Mouse (Mus musculus): ENCODE data around the gene Pbx2. TPM values are rescaled to one million over a fixed set of nuclear protein-coding genes. Genes with fewer than 3 reads are reported as not detected.

Gene Pbx2
- polyA plus RNA-seq, 1 experiment from 2014 or later, result 10.2 TPM

DNA sequence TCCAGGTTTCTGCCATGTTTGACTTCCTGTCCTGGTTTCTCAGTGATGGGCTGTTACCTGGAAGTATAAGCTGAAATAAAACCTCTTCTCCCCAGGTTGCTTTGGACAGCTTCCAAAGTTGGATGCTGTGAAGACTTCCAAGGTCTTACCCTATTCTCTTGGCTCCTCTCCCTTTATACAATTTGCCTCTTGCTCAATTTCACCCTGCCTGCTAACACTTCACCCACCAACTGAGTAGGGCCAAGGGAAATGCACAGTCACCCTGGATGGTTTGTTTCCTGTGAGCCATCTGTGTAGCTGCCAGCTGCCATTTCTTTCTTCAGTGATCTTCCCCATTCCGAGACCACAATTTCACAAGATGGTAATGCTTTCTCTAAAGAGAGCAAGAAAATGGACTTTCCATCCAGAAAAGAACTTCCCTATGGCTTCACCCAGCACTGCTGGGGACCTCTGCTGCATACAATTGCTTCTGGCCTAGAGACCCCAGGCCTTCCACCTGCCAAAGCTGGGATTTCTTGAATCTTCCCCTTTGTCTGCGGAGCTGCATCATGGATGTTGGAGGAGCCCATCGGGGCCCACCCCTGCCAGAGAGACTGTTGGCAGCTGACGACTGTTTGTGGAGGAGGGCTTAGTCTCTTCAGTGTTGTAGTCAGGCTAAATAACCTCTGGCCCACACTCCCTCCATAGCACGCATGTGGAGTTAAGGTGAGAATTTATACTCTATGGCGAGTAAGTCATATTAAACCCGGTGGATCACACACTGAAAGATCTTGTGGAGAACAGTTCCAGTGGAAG, 48.6 kb downstream of the Pbx2 start:
- H3K4me2 ChIP-seq, result no peak overlapping the region
- H3K27me3 ChIP-seq, result peaks cover 4% of the 10 kb centered on the region; the same call in 1 of the 2 replicates
- no peaks in the 10 kb centered on the region for H3K36me3 ChIP-seq
- H3K4me3 ChIP-seq, result no peak overlapping the region
- H3K4me1 ChIP-seq (replicated peaks), result peaks cover 21% of the 10 kb centered on the region
- no peak overlapping the region for H3K9ac ChIP-seq
- H3K9me3 ChIP-seq, result no peaks in the 10 kb centered on the region
- no peak for ATAC-seq (ENCODE audit: low read depth)
- 87% methylated on average over 7 of the region's 7 CpGs for WGBS
- no peak overlapping the region for H3K27ac ChIP-seq (replicated peaks)

DNA sequence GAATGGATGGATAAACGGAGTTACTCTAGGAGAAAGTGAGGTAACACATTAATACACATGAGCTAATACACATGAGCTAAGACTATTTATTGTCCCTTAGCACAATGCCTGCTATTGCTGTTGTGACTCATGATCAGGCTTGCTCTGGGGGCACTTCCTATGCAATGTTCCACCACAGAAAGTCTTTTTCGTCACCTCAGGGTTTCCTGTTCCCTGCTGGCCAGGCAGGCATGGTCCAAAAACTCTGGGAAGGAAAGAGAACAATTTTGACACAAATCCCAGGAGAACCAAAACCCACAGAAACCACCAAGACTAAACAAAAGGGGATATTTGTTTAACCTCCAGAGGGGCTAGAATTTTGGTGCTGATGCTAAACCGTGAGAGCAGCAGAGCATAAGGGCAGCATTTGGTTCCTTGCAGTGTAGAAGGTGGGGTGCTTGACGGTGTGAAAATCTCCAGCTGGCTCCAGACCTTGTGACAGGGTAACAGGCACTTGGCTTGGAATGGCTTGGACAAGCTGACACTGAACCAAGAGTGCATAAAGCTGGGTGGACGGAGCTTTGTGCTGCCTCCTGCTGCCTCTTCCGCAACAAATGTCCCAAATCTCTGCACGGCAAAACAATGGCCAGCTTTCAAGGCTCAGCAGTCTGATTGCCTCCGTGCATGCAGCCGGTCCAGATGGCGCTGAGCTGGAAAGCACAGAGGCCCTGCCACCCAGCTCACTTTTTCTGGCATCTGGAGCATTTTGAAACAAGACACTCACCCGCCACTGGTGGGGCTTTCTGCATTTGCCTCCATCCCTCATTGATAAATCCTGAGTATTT, 49.9 kb downstream of the Pbx2 start:
- peak overlapping the region; percentile 31; the same call in 1 of the 2 replicates for H3K9ac ChIP-seq
- H3K4me1 ChIP-seq (replicated peaks), result peaks cover 33% of the 10 kb centered on the region
- no peaks in the 10 kb centered on the region for H3K9me3 ChIP-seq
- no peak overlapping the region for H3K4me2 ChIP-seq
- no peak overlapping the region for H3K4me3 ChIP-seq
- 15% methylated on average over 11 of the region's 11 CpGs for WGBS
- peak overlapping the region; percentile 74 for H3K27ac ChIP-seq (replicated peaks)
- peaks cover 4% of the 10 kb centered on the region; the same call in 1 of the 2 replicates for H3K27me3 ChIP-seq
- H3K36me3 ChIP-seq, result no peaks in the 10 kb centered on the region
- ATAC-seq (ENCODE audit: low read depth), result no peak

DNA sequence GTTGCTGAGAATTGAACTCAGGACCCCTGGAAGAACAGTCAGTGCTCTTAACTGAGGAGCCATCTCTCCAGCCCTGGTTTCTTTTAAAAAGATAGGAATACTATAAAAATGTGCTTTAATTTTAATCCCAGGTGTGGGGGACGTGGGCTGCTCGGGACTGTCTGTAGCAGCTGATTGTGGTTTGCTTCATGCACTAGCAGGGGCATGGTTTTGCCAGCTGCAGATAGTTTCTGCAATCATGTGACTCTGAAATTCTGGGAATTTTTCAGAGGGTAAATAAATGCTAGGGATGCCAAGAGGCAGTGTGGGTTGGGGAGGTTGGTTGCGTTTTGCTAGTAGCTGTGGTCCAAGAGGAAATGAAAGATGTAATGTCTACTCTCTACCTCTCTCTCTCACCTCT, 50.9 kb downstream of the Pbx2 start:
- Histone ChIP-seq H3K36me3 (no peaks in the 10 kb centered on the region), H3K27ac (replicated peaks) (peak overlapping the region; percentile 74; the same call in 1 of the 2 replicates), H3K4me3 (no peak overlapping the region), H3K9me3 (no peaks in the 10 kb centered on the region), H3K4me2 (no peak overlapping the region), H3K9ac (no peak overlapping the region), H3K4me1 (replicated peaks) (peaks cover 40% of the 10 kb centered on the region), H3K27me3 (peaks cover under 1% of the 10 kb centered on the region; the same call in 1 of the 2 replicates)
- WGBS, result 85% methylated on average over 3 of the region's 3 CpGs
- no peak for ATAC-seq (ENCODE audit: low read depth)

DNA sequence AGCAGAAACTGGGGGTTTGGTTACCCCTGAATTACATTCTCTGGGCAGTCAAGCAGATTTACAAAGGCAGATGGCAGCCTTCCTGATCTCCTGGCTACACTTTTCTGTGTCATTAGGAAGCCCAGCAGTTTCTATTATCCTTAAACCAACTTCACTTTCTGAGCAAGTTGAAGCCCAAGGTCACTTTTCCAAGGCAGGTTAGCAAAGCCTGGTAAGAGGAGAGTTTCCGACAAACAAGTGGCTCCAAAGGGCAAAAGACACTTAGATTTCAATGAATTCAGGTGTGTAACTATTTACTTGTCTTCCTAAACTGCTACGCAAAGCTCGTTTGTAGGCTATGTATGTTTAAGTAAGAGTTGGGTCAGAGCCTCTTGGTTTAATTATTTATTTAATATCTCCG, 52.3 kb downstream of the Pbx2 start:
- Histone ChIP-seq H3K4me1 (replicated peaks) (peaks cover 49% of the 10 kb centered on the region), H3K27ac (replicated peaks) (no peak overlapping the region), H3K27me3 (no peaks in the 10 kb centered on the region), H3K36me3 (no peaks in the 10 kb centered on the region), H3K4me2 (no peak overlapping the region), H3K4me3 (no peak overlapping the region), H3K9me3 (no peaks in the 10 kb centered on the region), H3K9ac (no peak overlapping the region)
- WGBS, result 83% methylated on average over 4 of the region's 4 CpGs
- ATAC-seq (ENCODE audit: low read depth), result no peak

DNA sequence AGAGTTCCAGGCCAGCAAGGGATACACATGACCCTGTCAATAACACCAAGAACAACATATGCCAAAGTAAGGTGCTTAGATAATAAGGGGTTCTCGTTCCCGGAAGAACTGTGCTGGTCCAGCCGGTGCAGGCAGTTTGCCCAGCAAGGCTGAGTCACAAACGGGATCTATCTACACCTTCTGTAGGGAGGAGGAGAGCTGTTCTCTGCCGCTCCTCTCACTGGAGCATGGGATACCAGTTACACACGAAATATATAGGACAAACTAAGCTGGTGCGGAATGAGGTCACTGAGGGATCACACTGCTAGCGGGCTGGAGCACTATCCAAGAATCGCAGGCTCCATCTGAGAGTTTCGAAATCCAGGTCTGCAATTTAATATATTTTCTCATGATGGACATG, 52.9 kb downstream of the Pbx2 start:
- 83% methylated on average over 10 of the region's 10 CpGs for WGBS
- H3K36me3 ChIP-seq, result peaks cover 2% of the 10 kb centered on the region; the same call in 1 of the 2 replicates
- H3K4me1 ChIP-seq (replicated peaks), result peaks cover 52% of the 10 kb centered on the region
- no peaks in the 10 kb centered on the region for H3K27me3 ChIP-seq
- H3K4me3 ChIP-seq, result no peak overlapping the region
- no peak overlapping the region for H3K4me2 ChIP-seq
- H3K27ac ChIP-seq (replicated peaks), result no peak overlapping the region
- no peaks in the 10 kb centered on the region for H3K9me3 ChIP-seq
- H3K9ac ChIP-seq, result 0 out of 2 replicates have a peak overlapping the region, but pooled peaks have one; percentile 17
- ATAC-seq (ENCODE audit: low read depth), result no peak

DNA sequence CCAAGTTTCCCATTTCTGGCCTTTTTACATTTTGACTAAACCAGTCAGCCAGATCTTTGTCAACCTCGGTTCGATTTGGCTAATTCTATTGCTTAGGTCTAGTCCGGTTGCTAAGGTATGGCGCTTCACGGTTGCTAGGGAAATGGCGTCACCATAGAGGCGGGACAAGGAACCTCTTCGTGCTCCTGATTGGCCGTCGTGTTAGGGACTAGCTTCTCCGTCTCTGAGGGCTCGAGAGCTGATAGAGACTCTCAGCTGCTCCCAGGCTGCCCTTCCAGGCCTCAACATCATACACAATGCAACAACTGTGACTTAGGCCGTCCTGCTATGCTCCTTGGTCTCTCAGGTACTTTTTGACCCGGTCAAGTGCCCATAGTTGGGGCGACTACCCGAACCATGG, 53.5 kb downstream of the Pbx2 start, which contains the start of gene Fkbpl:
Gene Fkbpl (plus strand): TSS at position 157 of the 400 bp plus-strand sequence.
- no peaks in the 10 kb centered on the region for H3K9me3 ChIP-seq
- H3K27me3 ChIP-seq, result no peaks in the 10 kb centered on the region
- under 1% methylated on average over 16 of the region's 16 CpGs for WGBS
- peak within 1 kb of the TSS; percentile 54 for H3K4me3 ChIP-seq
- H3K27ac ChIP-seq (replicated peaks), result peak within 1 kb of the TSS; percentile 70
- peak within 1 kb of the TSS; percentile 75 for H3K9ac ChIP-seq
- ATAC-seq (ENCODE audit: low read depth), result peak; percentile 67
- H3K4me2 ChIP-seq, result peak within 1 kb of the TSS; percentile 65
- H3K4me1 ChIP-seq (replicated peaks), result peaks cover 52% of the 10 kb centered on the region
- H3K36me3 ChIP-seq, result peaks cover 8% of the 10 kb centered on the region

DNA sequence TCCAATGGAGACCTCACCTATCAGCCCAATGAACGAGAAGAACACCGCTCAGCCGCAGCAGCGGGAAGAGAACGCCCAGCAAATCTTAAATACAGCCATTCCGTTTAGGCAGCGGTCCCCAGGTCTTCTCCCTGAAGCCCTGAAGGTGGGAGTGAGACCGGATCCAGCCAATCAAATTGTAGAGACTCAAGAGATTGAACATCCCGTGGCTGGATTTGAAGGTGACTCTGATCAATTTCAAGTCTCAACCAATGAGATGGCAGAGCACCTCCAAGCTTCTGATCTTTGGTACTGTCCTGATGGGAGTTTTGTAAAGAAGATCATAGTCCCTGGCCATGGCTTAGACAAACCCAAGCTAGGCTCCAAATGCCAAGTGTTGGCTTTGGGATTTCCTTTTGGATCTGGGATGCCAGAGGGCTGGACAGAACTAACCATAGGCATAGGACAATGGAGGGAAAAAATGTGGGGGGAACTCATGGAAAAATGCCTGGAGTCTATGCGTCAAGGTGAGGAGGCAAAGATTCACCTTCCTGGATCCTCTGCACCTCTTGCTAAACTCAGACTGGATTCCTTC, 54.3 kb downstream of the Pbx2 start:
- 42% methylated on average over 10 of the region's 10 CpGs for WGBS
- Histone ChIP-seq H3K27ac (replicated peaks) (peak overlapping the region; percentile 70), H3K27me3 (no peaks in the 10 kb centered on the region)

DNA sequence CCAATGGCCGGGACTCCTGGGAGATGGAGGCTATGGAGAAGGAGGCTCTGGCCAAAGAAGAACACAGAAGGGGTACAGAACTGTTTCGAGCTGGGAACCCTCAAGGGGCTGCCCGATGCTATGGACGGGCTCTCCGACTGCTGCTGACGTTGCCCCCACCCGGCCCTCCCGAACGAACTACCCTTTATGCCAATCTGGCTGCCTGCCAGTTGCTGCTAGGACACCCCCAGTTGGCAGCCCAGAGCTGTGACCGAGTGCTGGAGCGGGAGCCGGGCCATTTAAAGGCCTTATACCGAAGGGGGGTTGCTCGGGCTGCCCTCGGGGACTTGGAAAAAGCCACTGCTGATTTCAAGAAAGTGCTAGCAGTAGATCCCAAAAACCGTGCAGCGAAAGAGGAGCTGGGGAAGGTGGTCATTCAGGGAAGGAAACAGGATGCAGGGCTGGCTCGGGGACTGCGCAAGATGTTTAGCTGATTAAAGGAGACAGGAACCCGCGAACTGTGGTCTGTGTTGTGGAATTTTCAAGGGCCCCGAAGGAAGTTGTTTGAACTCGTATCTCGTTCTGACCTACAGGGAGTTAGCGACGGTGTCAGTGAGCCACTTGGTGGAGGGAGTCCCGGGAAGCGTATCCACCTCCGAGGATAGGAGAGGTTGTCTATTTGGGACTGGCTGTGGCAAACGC, 54.9 kb downstream of the Pbx2 start:
- Histone ChIP-seq H3K4me1 (replicated peaks) (peaks cover 41% of the 10 kb centered on the region), H3K36me3 (peaks cover 22% of the 10 kb centered on the region), H3K9ac (0 out of 2 replicates have a peak overlapping the region, but pooled peaks have one; percentile 75), H3K27ac (replicated peaks) (no peak overlapping the region; the same call in 1 of the 2 replicates), H3K4me2 (peak overlapping the region; percentile 65), H3K9me3 (no peaks in the 10 kb centered on the region), H3K27me3 (no peaks in the 10 kb centered on the region), H3K4me3 (peak overlapping the region; percentile 54)
- ATAC-seq (ENCODE audit: low read depth), result 0 out of 2 replicates have a peak, but pooled peaks have one; percentile 0
- 88% methylated on average over 30 of the region's 30 CpGs for WGBS

More for the DNA sequence above, 54.3 kb downstream of the Pbx2 start:
- peak overlapping the region; percentile 54 for H3K4me3 ChIP-seq
- ATAC-seq (ENCODE audit: low read depth), result no peak
- no peaks in the 10 kb centered on the region for H3K9me3 ChIP-seq
- H3K9ac ChIP-seq, result peak overlapping the region; percentile 75
- peaks cover 46% of the 10 kb centered on the region for H3K4me1 ChIP-seq (replicated peaks)
- peak overlapping the region; percentile 65 for H3K4me2 ChIP-seq
- peaks cover 16% of the 10 kb centered on the region for H3K36me3 ChIP-seq

Other genes starting within 250 kb of the Pbx2 start
- not detected in 2 replicates for gene Btnl2, start 236.4 kb upstream of the Pbx2 start, polyA plus RNA-seq (2015; fragmentation: Nextera tagmentation; extraction: Ambion mirVana)
- not detected in 2 replicates for gene Btnl1, start 214.1 kb upstream of the Pbx2 start, polyA plus RNA-seq (2015; fragmentation: Nextera tagmentation; extraction: Ambion mirVana)
- 2.7 and 2.8 TPM in 2 replicates for gene BC051142, start 192.4 kb upstream of the Pbx2 start, polyA plus RNA-seq (2015; fragmentation: Nextera tagmentation; extraction: Ambion mirVana)
- not detected in 2 replicates for gene Btnl4, start 113.9 kb upstream of the Pbx2 start, polyA plus RNA-seq (2015; fragmentation: Nextera tagmentation; extraction: Ambion mirVana)
- gene Btnl6, start 73.9 kb upstream of the Pbx2 start, polyA plus RNA-seq (2015; fragmentation: Nextera tagmentation; extraction: Ambion mirVana), result not detected in 2 replicates
- gene Notch4, start 27.0 kb upstream of the Pbx2 start, polyA plus RNA-seq (2015; fragmentation: Nextera tagmentation; extraction: Ambion mirVana), result 5.4 and 9.5 TPM in 2 replicates
- 4.8 and 5.3 TPM in 2 replicates for gene Gpsm3, start 1.5 kb upstream of the Pbx2 start, polyA plus RNA-seq (2015; fragmentation: Nextera tagmentation; extraction: Ambion mirVana)
- 2.0 and 2.2 TPM in 2 replicates for gene Ager, start 6.6 kb downstream of the Pbx2 start, polyA plus RNA-seq (2015; fragmentation: Nextera tagmentation; extraction: Ambion mirVana)
- 260 and 270 TPM in 2 replicates for gene Rnf5, start 12.4 kb downstream of the Pbx2 start, polyA plus RNA-seq (2015; fragmentation: Nextera tagmentation; extraction: Ambion mirVana)
- 89.5 and 99.6 TPM in 2 replicates for gene Agpat1, start 13.0 kb downstream of the Pbx2 start, polyA plus RNA-seq (2015; fragmentation: Nextera tagmentation; extraction: Ambion mirVana)
- 21.8 and 28.4 TPM in 2 replicates for gene Egfl8, start 24.7 kb downstream of the Pbx2 start, polyA plus RNA-seq (2015; fragmentation: Nextera tagmentation; extraction: Ambion mirVana)
- gene Ppt2, start 37.2 kb downstream of the Pbx2 start, polyA plus RNA-seq (2015; fragmentation: Nextera tagmentation; extraction: Ambion mirVana), result 23.7 and 25.0 TPM in 2 replicates
- gene Prrt1, start 38.3 kb downstream of the Pbx2 start, polyA plus RNA-seq (2015; fragmentation: Nextera tagmentation; extraction: Ambion mirVana), result 3.8 and 4.2 TPM in 2 replicates
- gene Fkbpl, start 53.5 kb downstream of the Pbx2 start, polyA plus RNA-seq (2015; fragmentation: Nextera tagmentation; extraction: Ambion mirVana), result 17.1 and 18.6 TPM in 2 replicates
- gene Atf6b, start 55.9 kb downstream of the Pbx2 start, polyA plus RNA-seq (2015; fragmentation: Nextera tagmentation; extraction: Ambion mirVana), result 106 TPM in 2 replicates
- gene Tnxb, start 79.3 kb downstream of the Pbx2 start, polyA plus RNA-seq (2015; fragmentation: Nextera tagmentation; extraction: Ambion mirVana), result 0.11 and 0.14 TPM in 2 replicates
- gene C4b, start 152.6 kb downstream of the Pbx2 start, polyA plus RNA-seq (2015; fragmentation: Nextera tagmentation; extraction: Ambion mirVana), result not detected in 2 replicates
- gene Cyp21a1, start 213.3 kb downstream of the Pbx2 start, polyA plus RNA-seq (2015; fragmentation: Nextera tagmentation; extraction: Ambion mirVana), result not detected in 2 replicates
- gene Stk19, start 245.7 kb downstream of the Pbx2 start, polyA plus RNA-seq (2015; fragmentation: Nextera tagmentation; extraction: Ambion mirVana), result 31.6 and 34.2 TPM in 2 replicates
- gene Dxo, start 245.8 kb downstream of the Pbx2 start, polyA plus RNA-seq (2015; fragmentation: Nextera tagmentation; extraction: Ambion mirVana), result 63.0 and 63.2 TPM in 2 replicates